Mouse (Mus musculus) myocyte (in vitro differentiated cells): ENCODE results near the gene Ranbp1.

Experiments
- E2F4 ChIP-seq: IDR thresholded peaks from one replicate; pipeline ENCODE4 v1.6.1; 2011; ENCODE audit warnings: mild to moderate bottlenecking, control low read depth, moderate library complexity; ENCODE audit not compliant: insufficient read depth
- MAX ChIP-seq: IDR thresholded peaks from one replicate; pipeline ENCODE4 v1.6.1; 2011; ENCODE audit warnings: low read depth, mild to moderate bottlenecking, control low read depth
- MYOD1 ChIP-seq, 3 experiments: IDR thresholded peaks; one replicate each; pipeline ENCODE4 v1.6.1; 2011; ENCODE audit warnings: control low read depth in 2 of 3, low read depth in 2 of 3, mild to moderate bottlenecking in 2 of 3, moderate library complexity in 1 of 3; ENCODE audit not compliant: insufficient read length in 2 of 3, control insufficient read depth in 1 of 3
- POLR2A ChIP-seq: IDR thresholded peaks from one replicate; pipeline ENCODE4 v1.6.1; 2011; ENCODE audit warnings: low read depth, mild to moderate bottlenecking, control low read depth, moderate library complexity; ENCODE audit not compliant: insufficient read length
- REST ChIP-seq: IDR thresholded peaks from one replicate; pipeline ENCODE4 v1.6.1; 2011; ENCODE audit warnings: mild to moderate bottlenecking, control low read depth, moderate library complexity; ENCODE audit not compliant: insufficient read depth, insufficient read length
- USF1 ChIP-seq: IDR thresholded peaks from one replicate; pipeline ENCODE4 v1.6.1; 2011; ENCODE audit warnings: low read depth, mild to moderate bottlenecking, control low read depth, moderate library complexity

GRCm38 (mm10) chr16:18203430-18204091 lies 45.0 kb downstream of the Ranbp1 start:
- TF ChIP-seq POLR2A, result no peak
- TF ChIP-seq MYOD1 (IDR thresholded peaks at IDR 0.05; ENCODE audit: control insufficient read depth in 1 of 3, insufficient read length in 2 of 3, low read depth in 2 of 3), result no peak
- no peak for TF ChIP-seq MAX
- no peak for TF ChIP-seq REST
- no peak for TF ChIP-seq E2F4
- TF ChIP-seq USF1, result no peak
